ENCODE assay signal across 21 mouse cellular contexts in the genomic region with DNA sequence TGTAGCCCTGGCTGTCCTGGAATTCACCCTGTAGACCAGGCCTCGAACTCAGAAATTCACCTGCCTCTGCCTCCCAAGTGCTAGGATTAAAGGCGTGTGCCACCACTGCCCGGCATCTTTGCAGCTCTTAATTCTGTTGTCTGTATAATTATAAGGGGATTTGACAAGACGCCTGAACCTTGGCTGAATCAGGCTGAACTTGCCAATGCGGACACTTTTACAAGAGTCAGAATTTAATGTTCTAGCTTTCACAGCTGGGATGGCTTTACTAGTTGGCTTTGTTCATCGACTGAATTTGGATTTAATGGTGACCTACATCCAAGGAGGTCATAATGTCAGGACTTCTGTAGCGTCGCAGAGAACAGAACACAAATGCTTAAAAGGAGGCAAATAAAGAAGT.
"Had no signal": no experiment of that assay in that cellular context is flagged by ENCODE, and none has a peak within 500 bp of the region (broad histone marks: within the 10 kb centered on the region; RNA-seq: fewer than 3 reads in every experiment).

No protein-coding gene starts in this region.

- DNase-seq: gastrocnemius, postnatal 10 days; kidney, adult 11 months; kidney, adult 2 months; kidney, adult 9 months; kidney, postnatal 14 days; kidney, postnatal 36 days; layer of hippocampus, adult 9-11 months; layer of hippocampus, postnatal 36 days; left cerebral cortex, postnatal 4 days had no signal

- H3K9me3 ChIP-seq: heart, embryonic 13.5 days; heart, embryonic 15.5 days; hindbrain, embryonic 13.5 days; hindbrain, embryonic 15.5 days; kidney, embryonic 15.5 days; limb, embryonic 13.5 days; limb, embryonic 15.5 days; liver, embryonic 12.5 days had no signal

- H3K27ac ChIP-seq: heart, embryonic 13.5 days; heart, embryonic 15.5 days; hindbrain, embryonic 13.5 days; hindbrain, embryonic 15.5 days; hindbrain, postnatal 0 days; kidney, embryonic 15.5 days; kidney, postnatal 0 days; limb, embryonic 13.5 days; limb, embryonic 15.5 days; liver, embryonic 12.5 days; liver, embryonic 14.5 days had no signal

- ATAC-seq: hindbrain, postnatal 0 days; intestine, embryonic 16.5 days; liver, embryonic 12.5 days had no signal

- H3K4me3 ChIP-seq: heart, embryonic 13.5 days; heart, embryonic 15.5 days; hindbrain, embryonic 13.5 days; hindbrain, embryonic 15.5 days; kidney, embryonic 15.5 days; limb, embryonic 13.5 days; limb, embryonic 15.5 days; liver, embryonic 12.5 days had no signal

- H3K4me2 ChIP-seq: heart, embryonic 13.5 days; heart, embryonic 15.5 days; hindbrain, embryonic 13.5 days; hindbrain, embryonic 15.5 days; kidney, embryonic 15.5 days; limb, embryonic 13.5 days; limb, embryonic 15.5 days; liver, embryonic 12.5 days had no signal

- H3K27me3 ChIP-seq: heart, embryonic 15.5 days; hindbrain, embryonic 13.5 days; hindbrain, embryonic 15.5 days; kidney, embryonic 15.5 days; limb, embryonic 13.5 days; limb, embryonic 15.5 days; liver, embryonic 12.5 days had no signal

- H3K9ac ChIP-seq: heart, embryonic 13.5 days; heart, embryonic 15.5 days; hindbrain, embryonic 13.5 days; hindbrain, embryonic 15.5 days; kidney, embryonic 15.5 days; limb, embryonic 13.5 days; limb, embryonic 15.5 days; liver, embryonic 12.5 days; liver, embryonic 14.5 days had no signal

- H3K4me1 ChIP-seq: hindbrain, embryonic 13.5 days; hindbrain, embryonic 15.5 days; kidney, embryonic 15.5 days; limb, embryonic 13.5 days; limb, embryonic 15.5 days; liver, embryonic 12.5 days had no signal

- H3K36me3 ChIP-seq: heart, embryonic 13.5 days; heart, embryonic 15.5 days; hindbrain, embryonic 13.5 days; hindbrain, embryonic 15.5 days; kidney, embryonic 15.5 days; limb, embryonic 13.5 days; limb, embryonic 15.5 days; liver, embryonic 12.5 days had no signal
